Mouse (Mus musculus) 3T3-L1 (cell line): ENCODE measurements at regions not wholly inside any gene's neighbourhood (a gene's known extent, or its start where the extent isn't known, plus 50 kb on each side); places are given as distances from the start of the nearest gene placed in this dataset.
"Not testable (repeated sequence)": the region's sequence is repeated elsewhere in the genome, so short reads cannot be mapped to it uniquely, and the experiment has no call there.

Experiments
- DNase-seq: peaks from one replicate; pipeline ENCODE4 v3.0.0-alpha.2; 2015; ENCODE audit warnings: low read depth, low spot score

DNA sequence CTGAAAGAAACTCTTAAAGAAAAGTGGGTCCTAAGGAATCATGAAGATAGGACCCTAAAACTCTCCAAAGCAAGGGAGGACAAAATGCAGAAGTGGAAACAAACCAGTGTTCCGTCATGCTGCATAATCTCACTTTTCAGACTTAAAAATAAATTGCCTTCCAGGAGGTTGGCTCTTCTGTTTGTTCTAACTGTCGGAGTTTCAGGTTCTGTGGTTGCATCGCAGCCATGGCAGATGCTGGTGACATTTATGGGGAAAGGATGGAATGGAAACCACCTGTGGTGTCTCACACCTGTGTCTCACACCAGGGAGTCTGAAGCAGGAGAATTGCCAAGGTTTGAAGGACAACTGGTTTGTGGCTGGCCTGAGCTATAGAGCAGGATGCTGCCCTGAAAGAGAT, 50.9 kb upstream of the Hivep1 start:
- no peak for DNase-seq

DNA sequence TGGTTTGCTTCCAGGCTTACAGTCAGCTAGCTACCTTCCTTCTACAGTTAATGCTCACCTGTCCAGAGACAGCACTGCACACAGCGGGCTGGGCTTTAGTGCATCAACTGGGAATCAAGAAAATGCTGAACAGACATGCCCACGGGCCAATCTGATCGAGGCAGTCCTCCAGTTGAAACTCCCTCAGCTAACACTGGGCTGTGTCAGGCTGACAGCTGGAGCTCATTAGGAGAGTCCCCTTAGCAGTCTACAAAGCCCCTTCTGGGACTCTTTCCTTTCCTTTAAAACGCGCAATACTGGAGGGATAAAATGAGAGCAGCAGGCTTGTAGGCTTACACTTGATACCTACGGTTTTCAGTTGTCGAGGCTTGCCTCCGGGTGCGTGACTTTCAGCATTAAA, 53.9 kb upstream of the Hivep1 start:
- DNase-seq = no peak

DNA sequence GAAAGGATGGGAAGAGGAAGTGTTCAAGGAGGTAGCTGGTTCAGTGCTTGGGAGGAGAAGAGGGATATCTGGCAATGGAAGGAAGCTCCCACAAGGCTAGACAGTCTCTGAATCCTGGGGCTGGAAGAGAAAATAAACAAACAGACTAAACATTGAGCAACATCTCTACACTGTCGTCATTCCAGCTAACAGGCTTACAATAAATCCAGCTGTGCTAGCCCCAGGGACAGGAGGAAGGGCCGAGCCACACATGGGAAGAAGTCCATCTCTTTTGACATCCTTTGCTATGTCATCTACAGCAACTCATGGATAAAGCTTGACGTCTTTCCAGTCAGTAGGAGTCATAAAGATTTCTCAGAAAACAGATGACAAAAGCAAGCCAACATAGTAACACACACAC, 57.7 kb upstream of the Hivep1 start:
- peak; percentile 10 for DNase-seq

DNA sequence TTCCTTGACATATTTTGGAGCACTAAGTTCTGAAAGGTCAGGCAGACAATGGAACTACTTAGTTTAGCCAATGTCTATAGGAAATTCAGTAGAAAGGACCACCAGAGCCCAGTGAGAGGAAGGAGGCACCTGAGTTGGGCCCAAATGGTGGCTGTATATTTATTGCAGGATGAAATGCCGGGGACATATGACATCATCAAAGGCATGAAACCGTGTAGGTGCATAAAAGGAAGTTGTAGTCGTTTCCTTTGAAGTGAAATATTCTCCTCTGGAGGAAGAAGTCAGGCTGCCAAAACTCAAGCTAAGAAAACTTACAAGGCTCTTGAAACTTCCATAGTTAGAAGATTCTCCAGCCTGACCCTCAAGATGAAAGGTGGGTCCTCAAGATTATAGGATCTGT, 75.9 kb upstream of the Hivep1 start:
- no peak for DNase-seq

DNA sequence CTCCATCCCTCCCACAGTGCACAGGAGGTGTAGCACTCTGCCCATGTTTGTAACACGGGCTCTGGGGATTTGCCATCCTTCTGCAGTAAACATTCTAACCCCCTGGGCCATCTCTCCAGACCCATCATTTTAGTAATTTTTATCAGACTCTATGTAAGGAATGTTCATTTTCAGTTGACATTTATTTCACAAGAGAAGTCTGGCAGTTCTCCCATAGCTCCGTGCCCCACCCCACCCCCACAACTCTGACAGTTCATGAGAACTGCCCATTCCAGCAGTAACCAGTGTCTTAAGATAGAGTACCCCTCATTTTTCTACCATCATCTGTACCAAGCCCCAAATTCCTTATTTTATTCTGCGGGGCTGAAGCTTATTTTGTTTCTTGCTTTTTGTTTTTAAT, 88.9 kb upstream of the Hivep1 start:
- no peak for DNase-seq

DNA sequence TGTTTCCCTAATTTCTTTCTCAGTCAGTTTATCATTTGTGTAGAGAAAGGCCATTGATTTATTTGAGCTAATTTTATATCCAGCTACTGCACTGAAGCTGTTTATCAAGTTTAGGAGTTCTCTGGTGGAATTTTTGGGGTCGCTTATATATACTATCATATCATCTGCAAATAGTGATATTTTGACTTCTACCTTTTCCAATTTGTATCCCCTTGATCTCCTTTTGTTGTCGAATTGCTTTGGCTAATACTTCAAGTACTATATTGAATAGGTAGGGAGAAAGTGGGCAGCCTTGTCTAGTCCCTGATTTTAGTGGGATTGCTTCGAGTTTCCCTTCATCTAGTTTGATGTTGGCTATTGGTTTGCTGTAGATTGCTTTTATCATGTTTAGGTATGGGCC, 90.9 kb upstream of the Hivep1 start:
- not testable (repeated sequence) for DNase-seq

DNA sequence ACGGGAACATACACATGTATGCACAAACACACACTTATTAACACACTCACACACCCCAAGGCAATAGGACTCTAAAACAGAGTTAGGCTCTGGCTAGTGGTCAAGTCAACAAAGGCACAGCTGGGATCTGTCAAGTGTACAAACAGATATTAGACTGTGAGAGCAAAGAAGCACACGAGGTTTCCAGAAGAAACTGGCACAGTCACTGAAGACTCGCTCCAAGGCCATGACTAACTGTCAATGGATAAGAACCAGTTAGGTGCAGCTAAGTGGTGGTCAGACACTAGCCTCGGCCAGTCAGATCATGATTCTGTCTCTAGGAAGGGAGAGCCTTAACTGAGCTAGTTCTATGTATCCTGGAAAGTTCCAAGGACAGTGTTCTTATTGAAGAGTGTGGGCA, 93.9 kb upstream of the Hivep1 start:
- DNase-seq = peak; percentile 13

DNA sequence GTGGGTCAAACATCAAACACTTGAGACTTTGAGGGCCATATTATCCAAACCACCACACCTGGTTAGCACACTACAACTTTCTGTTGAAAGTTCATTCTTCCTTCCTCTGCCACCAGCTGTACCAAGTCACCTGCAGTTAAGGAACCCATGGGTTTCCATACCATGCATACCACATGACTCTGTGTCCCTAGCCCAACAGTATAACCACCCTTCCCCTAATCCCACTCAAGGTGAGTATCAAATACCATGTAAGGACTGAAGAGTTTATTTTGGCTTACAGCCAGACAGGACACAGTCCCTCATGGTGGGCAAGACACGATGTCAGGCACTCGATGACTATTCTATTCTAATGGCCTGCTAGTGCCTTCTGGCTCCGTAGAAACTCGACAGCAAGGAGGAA, 95.9 kb upstream of the Hivep1 start:
- DNase-seq = no peak

DNA sequence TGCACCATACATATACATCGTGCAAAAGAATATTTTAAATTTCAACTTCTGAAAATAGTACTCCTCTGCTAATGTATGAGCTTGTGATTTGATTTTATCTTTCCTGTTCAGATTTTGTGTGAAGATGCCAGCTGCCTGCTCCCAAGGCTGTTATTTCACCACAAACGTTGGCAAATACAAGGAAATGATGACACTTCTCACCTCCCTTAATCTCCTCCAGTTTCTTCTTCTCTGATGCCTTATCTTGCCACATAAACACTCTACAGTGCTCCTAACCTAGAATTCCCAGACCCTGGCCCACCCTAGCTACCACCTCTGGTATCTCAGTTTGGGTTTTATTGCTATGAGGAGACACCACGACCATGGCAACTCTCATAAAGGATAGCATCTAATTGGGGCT, 96.6 kb upstream of the Hivep1 start:
- DNase-seq = no peak

DNA sequence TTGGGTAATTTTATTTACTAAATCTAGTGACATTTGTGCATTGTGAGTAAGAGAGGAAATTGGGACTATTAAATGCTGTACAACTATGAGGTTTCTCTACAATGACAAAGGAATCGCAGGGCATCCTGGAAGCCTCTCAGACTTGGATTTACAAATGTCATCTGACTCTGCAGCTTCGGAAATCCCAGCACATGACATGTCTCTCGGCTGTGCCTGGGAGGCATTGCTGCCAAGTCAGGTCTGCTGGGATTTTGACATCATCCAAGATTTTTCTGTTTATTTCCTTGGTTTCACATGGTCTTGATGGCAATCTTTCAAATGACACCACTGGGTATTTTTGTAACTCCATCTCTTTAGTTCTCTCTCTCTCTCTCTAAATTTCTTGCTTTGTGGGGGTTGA, 99.4 kb upstream of the Hivep1 start:
- peak; percentile 53 for DNase-seq

DNA sequence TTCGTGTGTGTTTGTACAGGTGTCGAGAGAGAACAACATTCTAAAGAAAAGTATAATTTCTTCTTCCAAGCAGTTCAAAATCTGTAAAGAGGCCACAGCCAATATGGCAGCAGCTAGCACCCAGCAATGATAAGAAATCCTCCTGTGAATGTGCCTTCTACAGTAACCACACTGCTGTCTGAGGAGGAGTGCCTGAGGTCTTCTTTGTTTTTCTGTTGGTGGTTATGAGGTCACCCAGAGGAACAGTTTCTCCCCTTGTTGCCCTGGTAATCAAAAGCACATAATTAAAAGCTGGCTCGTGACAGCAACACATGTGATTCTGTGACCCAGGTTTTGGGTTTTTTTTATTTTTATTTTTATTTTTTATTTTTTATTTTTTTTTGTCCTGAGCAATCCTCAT, 100.8 kb upstream of the Adtrp start:
- no peak for DNase-seq

DNA sequence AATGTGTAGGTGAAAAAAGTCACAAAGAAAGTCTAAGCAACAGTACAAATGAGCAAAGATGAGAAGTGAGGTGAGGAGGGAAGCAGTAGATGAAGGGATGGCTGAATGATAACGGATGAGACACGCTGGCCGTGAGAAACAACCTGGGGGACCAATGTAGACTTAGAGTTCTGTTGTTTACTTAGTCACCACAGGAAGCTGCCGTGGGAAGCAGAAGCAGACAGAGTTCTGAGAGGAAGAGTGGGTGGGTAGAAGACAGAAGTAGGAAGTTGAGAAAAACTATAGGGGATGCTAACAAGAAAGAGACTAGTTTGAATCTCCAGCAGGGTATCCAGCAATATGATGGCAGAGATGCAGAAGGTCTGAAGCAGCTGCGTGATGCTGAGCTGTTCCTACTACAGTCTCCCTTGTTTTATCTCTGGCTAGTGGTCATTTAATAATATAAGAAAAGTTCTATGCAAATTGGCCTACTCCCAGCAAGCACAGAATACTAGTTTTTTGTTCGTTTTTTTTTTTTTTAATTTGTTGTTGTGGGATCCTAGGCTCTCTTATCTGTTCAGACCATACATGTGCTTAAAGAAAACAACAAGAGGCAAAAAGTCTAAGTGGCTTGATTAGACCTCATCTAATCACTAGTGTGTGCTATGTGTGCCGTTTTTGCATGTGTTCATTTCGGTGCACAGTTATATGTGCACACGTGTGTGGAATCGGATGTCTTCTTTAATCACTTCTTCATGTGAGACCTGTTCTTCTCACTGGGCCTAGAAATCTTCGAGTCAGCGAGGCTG, 85.0 kb upstream of the Adtrp start:
- DNase-seq = no peak

DNA sequence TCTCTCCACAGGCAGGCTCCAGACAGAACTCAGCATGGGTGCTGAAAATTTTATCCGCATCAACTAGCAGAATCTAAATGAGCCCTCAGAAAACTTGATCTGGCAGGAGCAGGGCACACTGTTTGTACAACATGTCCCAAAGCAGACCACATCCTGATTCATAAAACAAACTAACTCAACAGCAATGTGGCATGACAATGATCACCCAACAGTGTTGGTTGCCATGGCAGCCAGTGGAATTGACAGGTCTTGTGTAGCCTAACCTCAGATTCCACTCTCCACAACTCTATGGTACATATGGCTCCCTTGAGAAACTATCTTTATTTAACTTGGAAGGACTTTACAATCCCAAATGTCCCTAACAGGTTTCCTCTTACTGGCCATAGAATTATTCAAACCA, 82.3 kb upstream of the Adtrp start:
- no peak for DNase-seq

DNA sequence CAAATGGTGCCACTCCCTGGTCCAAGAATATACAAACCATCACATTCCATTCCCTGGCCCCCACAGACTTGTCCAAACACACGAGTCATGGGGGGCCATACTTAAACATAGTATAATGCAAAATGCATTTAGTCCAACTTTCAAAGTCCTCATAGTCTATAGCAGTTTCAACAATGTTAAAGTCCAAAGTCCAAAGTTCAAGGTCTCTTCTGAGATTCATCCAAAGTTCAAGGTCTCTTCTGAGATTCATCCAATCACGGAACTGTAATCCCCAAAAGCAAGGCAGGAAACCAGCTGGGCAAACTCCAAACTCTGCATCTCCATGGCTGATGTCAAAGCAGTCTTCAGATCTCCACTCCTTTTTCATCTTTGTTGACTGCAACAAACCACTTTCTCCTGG, 78.4 kb upstream of the Adtrp start:
- not testable (repeated sequence) for DNase-seq

DNA sequence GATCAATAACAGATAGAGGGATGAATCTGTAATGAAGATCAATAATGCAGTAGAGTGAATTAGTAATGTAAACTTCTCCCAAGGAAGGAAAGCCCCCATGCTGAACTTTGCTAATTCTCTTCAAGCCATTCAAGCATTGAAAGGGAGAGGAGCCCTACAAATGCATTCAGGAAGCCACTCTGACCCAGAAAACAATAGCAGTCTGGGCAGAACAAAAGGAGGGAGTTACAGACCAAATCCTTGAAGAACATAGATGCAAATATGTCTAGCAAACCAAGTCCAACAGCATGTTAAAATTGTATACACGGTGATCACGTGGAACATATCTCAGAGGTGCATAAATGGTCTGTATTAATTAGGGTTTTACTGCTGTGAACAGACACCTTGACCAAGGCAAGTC, 77.7 kb upstream of the Adtrp start:
- no peak for DNase-seq

DNA sequence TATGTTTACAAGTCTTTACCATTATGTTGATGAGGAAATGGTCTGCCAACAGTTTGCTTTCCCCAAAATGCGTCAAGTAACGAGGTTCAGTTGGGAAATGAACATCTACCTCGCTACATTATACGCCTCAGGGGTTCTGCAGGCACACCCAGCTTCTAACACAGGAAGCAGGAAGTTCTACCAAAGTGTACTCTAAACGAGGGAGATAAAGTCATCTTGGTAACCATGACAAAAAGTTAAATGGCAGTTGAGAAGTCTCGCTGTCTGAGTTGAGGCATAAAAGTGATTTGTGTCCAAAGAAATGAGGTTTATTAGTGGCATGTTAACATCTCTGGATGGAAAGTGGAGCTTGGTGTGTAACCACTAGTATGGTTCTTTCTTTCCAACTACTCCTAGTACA, 73.7 kb upstream of the Adtrp start:
- no peak for DNase-seq

DNA sequence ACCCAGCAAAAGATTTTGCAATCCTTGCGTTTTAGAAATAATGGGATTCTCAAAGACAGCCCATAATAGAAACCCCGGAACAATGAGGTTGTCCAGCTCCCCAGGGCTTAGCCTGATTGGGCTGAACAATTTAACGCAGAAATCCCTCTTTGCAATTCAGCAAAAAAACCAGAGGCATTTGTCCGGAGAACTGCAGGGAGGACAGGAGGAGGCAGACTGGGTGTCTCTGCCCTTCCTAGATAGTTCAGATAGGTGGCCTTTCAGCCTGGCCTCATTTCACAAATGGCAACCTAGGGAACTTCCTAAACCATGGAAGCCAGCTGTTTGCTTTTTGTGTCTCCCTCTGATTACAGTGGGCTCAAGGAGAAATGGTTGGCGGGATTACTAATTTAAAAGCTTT, 71.0 kb upstream of the Adtrp start:
- no peak for DNase-seq

DNA sequence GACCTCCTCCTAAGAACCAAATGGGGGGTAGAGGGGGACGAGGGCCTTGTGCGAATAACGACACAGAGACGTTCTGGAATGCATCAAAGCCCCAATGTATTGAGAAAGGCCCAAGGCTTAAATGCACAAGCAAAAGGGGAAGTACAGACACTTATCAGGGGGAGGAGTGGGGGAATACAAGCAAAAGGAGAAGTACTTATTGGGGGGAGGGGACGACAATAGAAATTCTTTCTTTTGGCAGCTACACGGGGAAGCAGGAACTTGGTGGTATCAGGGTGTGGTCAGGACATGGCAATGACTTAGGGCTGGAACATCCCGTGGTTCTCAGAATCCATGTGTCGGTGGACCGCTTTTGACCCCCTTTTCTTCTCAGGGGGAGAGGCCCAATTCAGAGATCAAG, 68.3 kb upstream of the Adtrp start:
- not testable (repeated sequence) for DNase-seq

DNA sequence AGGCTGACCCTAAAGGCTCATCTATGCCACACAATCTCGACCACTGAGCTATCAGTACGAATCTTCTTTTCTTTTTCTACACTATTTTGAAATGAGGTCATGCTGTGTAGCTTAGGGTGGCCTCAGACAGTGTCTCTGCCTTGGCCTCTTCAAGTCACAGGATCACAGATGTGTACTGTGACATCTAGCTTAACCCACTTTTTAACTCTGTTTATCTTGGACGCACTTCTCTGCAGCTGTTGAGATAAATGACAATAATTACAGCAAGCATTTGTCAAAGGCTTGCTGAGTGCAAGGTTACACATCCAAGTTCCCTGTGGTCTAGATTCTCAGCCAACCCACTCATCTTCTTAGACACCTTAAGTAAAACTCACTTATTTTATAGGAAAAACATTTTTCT, 63.3 kb upstream of the Adtrp start:
- no peak for DNase-seq

DNA sequence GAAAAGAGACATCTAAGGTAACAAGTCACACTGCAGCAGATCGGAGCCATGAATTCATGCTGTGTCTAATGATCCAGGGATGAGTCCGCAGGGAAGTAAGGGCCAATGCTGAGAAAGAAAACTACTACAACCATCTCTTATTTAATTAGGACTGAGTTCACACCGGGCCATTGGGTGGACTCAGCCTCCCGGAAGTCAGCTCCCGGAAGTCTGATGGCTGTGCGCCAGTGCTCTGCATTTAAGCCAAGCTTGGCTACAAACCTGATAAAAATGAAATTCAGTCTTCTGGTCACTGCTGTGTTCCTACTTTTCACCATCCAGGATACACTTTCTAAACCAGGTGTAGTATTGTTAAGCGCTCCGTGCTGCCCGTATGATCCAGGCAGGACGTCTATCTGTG, 62.8 kb upstream of the Adtrp start:
- no peak for DNase-seq

DNA sequence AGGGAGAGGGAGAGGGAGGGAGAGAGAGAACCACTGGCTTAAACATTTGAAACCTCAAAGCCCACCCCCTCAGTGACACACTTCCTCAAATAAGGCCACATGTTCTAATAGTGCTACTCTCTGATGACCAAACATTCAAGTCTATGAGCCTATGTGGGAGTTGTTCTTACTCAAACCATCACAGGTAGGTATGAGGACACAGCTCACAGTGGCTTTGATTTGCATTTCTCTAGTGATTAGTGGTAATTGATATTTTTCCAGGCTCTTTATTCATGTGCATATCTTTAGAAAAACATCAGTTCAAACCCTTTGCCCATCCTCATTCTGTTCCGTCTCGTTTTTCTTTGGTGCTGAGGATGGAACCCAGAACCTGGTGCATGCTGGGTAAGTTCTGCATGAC, 59.5 kb upstream of the Adtrp start:
- no peak for DNase-seq

DNA sequence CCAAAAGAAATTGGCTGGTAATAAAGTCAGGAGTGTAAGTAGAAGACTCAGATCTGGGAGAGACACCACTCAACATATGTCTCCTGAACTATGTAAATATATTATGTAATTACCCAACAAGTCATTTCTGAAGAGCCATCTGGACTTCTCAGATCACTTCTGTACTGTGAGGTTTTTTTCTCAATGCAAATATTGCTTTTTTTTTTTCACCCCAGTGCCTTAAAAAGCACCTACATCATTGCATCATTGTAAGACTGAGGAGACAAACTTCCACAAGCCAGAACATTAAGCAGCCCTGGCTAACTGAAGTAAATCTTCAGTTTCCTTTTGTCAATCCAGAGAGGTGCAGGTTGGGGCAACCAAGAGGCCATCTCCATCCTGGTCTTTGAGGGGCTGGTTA, 55.8 kb upstream of the Adtrp start:
- DNase-seq = no peak

DNA sequence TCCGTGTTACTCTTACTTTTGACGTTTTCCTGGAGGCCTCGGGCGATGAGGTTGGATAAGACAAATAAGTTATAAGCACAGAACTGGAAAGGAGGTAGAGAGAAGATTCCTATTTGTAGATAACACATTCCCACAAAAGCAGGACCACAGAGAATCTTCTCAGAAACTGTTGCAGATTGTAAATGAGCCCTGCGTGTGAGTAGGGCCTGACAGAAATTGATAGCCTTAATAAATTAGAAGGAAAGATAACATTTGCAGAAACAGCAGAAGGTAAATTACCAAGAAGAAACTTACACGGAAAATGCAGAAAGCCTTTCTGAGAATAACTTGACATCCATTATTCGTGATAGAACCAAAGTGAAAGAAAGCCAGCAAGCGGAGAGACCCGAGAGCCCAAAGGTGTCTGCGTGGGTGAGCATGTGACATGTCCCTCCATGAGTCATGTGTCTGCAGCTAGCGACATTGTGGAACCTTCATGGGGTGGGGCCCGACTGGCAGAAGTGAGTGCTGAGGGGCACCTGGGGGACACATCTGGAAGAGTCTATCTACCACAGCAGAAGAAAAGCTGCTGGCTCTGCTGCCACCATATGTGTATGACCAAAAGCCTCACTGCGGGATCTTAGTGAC, 52.5 kb upstream of the Adtrp start:
- no peak for DNase-seq

DNA sequence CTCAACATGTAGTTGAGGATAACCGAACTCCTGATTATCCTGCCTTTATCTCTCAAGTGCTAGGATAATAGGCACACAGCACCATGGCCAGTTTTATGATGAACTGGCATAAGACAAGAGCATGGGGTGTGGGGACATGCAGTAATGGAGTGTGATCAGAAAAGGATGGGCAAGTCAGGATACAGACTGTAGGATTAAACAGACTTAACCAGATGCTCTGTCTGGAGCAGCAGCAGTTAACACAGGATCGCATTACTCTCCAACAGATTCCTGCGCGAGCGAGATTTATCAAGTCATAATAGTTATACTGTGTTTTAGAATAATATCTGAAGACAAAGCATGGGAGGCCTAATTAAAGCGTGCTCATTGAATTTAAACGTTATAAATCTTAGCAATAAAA, 51.8 kb upstream of the Adtrp start:
- no peak for DNase-seq
